Mouse (Mus musculus) liver, embryonic 14.5 days (tissue): Measurements from ENCODE around the gene Ceacam9.
"Not testable (repeated sequence)": the region's sequence is repeated elsewhere in the genome, so short reads cannot be mapped to it uniquely, and the experiment has no call there.

Experiments
- CTCF ChIP-seq: IDR thresholded peaks from 2 replicates; pipeline ENCODE4 v1.5.1; 2016; ENCODE audit warnings: antibody characterized with exemption, low read depth, control low read depth
- EP300 ChIP-seq: IDR thresholded peaks from 2 replicates; pipeline ENCODE4 v1.6.1; 2016; ENCODE audit warnings: antibody characterized with exemption, low read depth

DNA sequence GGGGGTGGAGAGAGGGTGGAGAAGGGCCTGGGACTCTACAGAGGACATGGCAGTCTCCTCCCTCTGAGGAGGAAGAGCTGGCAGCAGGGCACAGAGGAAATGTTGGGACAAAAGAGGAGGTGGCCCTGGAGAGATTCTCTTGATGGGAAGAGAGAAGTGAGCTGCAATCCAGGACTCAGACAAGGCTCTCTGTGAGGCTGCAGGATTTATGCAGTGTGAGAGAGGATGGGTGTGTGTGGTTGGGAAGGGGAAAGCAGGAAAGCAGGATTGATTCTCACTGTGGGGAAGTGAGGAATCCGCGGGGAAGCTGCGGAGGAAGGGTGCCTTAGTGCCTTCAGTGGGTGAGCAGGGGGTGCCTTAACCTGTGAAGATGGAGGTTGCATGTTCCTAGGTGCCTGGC is 761 bp downstream of the Ceacam9 start:
- TF ChIP-seq CTCF, EP300: not testable (repeated sequence)
